Mouse (Mus musculus) retina, postnatal 7 days (tissue): ENCODE data around the gene Ssrp1.

Experiments used
- DNase-seq: peaks from one replicate; pipeline ENCODE4 v3.0.0-alpha.2; 2012; ENCODE audit warnings: low read depth, low spot score

The Ssrp1 gene

DNA sequence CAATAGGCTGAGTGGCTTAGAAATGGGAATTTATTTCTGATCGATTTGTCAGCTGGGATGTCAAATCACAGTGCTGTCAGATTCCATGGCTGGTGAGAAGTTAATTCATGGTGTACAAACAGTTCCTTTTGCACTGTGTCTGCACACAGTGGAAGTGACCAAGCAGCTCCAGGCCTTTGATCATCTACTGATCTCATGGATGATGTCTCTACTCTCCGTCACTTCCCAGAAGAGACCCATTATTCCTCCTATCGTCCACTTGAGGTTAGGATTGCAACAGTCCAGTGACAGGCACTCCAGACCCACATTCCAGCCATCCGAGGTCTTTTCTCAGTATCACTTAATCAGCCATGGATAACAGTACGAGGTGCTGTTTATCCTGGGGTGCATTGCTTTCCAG, 36.7 kb downstream of the Ssrp1 start:
- DNase-seq: no peak

DNA sequence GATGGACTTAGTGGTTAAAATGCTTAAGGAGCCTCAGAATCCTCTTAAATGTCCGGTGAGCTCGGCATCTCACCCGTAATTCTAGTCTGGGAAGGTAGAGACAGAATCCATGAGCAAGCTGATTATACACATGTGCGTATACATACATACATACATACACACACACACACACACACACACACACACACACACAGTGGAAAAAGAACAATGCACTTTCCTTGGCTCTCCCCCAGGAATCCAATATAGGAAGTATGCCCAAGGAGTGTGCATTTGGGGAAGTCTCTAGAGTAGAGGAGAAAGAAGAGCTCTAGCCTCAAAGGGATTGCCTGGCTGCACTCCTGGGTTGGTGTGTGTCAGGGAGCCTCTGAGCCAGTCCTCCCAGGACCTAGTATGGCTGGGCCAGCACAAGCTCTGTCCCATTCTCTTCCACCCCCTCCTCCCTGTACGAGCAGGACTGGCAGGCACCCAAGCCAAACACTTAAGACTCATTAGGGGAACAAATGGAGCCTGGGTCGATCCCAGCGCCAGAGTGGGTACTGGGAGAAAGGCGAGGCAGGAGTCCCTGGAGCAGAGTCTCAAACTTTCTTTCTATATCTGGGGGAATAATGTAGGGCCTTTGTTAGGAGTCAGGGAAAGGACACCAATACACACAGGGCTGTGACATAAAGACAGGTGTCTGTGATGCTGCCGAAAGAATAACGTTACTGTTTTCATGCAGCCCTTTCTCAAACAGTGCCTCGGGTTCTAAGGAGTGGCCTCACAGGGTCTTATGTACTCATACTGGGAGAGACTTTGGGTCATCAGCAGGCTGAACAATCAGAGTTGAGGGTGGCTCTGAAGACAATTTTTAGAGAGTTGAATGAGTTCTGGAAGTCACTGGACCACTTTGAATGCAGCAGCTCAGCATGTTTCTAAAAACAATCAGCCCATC, 51.9 kb downstream of the Ssrp1 start:
- peak; percentile 3 for DNase-seq

DNA sequence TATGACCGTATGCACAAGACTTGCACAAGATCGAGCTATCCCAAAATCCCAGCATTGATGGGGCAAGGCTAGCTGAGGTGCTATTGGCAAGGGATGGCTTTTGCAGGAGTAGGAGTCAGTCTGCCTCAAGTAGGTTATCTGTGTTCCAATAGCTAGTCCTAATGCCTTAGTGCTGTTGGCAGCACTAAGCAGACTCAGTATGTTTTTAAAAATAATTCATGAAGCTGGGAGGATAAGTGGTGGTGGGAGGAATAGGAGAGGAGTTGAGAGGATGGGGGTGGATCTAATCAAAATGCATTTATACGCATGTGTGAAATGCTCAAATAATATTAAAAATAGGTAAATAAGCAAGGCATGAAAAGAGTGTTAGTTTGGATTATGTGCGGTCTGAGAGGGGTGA, 54.3 kb downstream of the Ssrp1 start:
- no peak for DNase-seq

DNA sequence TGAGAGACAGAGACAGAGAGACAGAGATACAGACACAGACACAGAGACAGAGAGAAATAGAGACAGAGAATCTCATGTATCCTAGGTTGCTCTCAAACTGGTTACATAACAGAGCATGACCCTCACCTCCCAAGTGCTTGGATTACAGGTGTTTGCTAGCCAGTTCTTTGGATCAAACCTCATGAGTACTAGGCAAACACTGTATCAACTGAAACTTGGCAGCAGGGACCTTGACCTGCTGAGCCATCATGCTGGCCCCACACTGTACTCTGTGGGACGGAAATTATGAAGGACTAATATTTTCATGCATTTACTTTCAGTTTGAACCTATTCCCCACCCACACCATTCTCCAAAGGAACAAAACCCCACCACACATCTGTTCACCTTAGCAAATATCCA, 56.3 kb downstream of the Ssrp1 start:
- no peak for DNase-seq

DNA sequence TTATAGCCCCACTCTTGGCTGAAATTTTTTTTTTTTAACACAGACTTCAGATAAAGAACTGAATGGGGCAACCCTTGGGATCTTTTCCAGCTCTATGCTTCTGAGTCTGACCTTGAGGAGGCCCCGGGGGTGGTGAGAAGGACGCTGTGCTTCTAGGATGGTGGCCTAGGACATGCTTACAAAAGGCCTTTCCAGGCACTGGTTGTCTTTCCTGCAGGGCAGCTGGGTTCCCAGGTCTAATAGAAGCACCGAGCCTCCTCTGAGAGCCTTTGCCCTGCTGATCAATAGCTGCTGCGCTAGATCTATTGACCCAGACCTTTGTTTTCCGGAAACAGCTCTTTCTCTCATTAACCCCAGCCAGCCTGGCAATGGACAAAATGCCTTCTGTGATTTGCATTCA, 58.9 kb downstream of the Ssrp1 start:
- no peak for DNase-seq
